14 mouse cellular contexts compared by ENCODE assay signal in the genomic region with DNA sequence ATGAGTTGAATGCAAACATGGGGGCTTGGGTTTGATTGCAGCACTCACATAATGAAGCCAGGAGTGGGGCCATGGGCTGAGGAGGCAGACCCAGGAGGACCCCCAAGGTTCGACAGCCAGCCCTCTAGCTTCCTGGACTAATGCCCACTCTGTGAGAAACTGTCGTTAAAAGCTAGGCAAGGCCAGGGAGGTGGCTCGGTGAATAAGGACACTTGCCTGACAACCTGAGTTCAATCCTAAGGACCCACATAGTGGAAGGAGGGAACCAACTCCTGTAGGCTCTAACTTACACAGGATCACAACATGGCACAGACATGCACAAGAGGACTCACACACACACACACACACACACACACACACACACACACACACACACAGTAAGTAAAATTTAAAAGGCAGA.
DNase-seq lines count a peak whose midpoint lies in the region; ATAC-seq and TF ChIP-seq lines count a peak whose summit lies in the region.
"Had no signal": no experiment of that assay in that cellular context is flagged by ENCODE, and none has a peak within 500 bp of the region (broad histone marks: within the 10 kb centered on the region; RNA-seq: fewer than 3 reads in every experiment).

No protein-coding gene starts in this region.

- H3K4me3 ChIP-seq in forebrain, embryonic 12.5 days (replicated peaks): no peak overlapping the region
- no peak overlapping the region for H3K4me3 ChIP-seq in forebrain, postnatal 0 days (ENCODE audit: low read depth, low read length)
- no peak overlapping the region for H3K4me3 ChIP-seq in lung, embryonic 15.5 days
- H3K4me3 ChIP-seq in kidney, embryonic 16.5 days (ENCODE audit: low read length): no peak overlapping the region
- H3K4me3 ChIP-seq in liver, embryonic 16.5 days (ENCODE audit: low read depth, low read length): no peak overlapping the region
- H3K4me3 ChIP-seq in layer of hippocampus, adult 2 months: no peak overlapping the region
- H3K4me3 ChIP-seq: hindbrain, embryonic 15.5 days; neural tube, embryonic 13.5 days had no signal

- no peaks in the 10 kb centered on the region for H3K36me3 ChIP-seq in forebrain, embryonic 12.5 days (replicated peaks)
- H3K36me3 ChIP-seq in forebrain, postnatal 0 days (ENCODE audit: insufficient read depth): no peaks in the 10 kb centered on the region
- no peaks in the 10 kb centered on the region for H3K36me3 ChIP-seq in lung, embryonic 15.5 days
- H3K36me3 ChIP-seq in kidney, embryonic 16.5 days (ENCODE audit: insufficient read depth, low read length): no peaks in the 10 kb centered on the region
- H3K36me3 ChIP-seq in liver, embryonic 16.5 days (ENCODE audit: control insufficient read depth, insufficient read depth): no peaks in the 10 kb centered on the region
- H3K36me3 ChIP-seq: hindbrain, embryonic 15.5 days; neural tube, embryonic 13.5 days had no signal

- H3K4me1 ChIP-seq in forebrain, embryonic 12.5 days: peaks cover 3% of the 10 kb centered on the region; the same call in 1 of the 2 replicates
- no peaks in the 10 kb centered on the region for H3K4me1 ChIP-seq in forebrain, postnatal 0 days (ENCODE audit: insufficient read depth)
- peaks cover 17% of the 10 kb centered on the region for H3K4me1 ChIP-seq in lung, embryonic 15.5 days
- H3K4me1 ChIP-seq in kidney, embryonic 16.5 days (ENCODE audit: insufficient read depth, low read length): peaks cover 14% of the 10 kb centered on the region
- no peaks in the 10 kb centered on the region for H3K4me1 ChIP-seq in liver, embryonic 16.5 days (ENCODE audit: control insufficient read depth, low read depth, low read length)
- H3K4me1 ChIP-seq: hindbrain, embryonic 15.5 days; neural tube, embryonic 13.5 days had no signal

- no peaks in the 10 kb centered on the region for H3K27me3 ChIP-seq in forebrain, embryonic 12.5 days
- H3K27me3 ChIP-seq in forebrain, postnatal 0 days (ENCODE audit: insufficient read depth, low read length): no peaks in the 10 kb centered on the region
- H3K27me3 ChIP-seq in lung, embryonic 15.5 days: no peaks in the 10 kb centered on the region
- H3K27me3 ChIP-seq in kidney, embryonic 16.5 days (ENCODE audit: insufficient read depth, low read length): no peaks in the 10 kb centered on the region
- H3K27me3 ChIP-seq in liver, embryonic 16.5 days (ENCODE audit: control insufficient read depth, insufficient read depth, low read depth, low read length): no peaks in the 10 kb centered on the region
- H3K27me3 ChIP-seq: hindbrain, embryonic 15.5 days; neural tube, embryonic 13.5 days had no signal

- no peaks in the 10 kb centered on the region for H3K9me3 ChIP-seq in forebrain, embryonic 12.5 days
- no peaks in the 10 kb centered on the region for H3K9me3 ChIP-seq in forebrain, postnatal 0 days (ENCODE audit: low read length)
- H3K9me3 ChIP-seq in lung, embryonic 15.5 days: no peaks in the 10 kb centered on the region
- H3K9me3 ChIP-seq in kidney, embryonic 16.5 days (ENCODE audit: low read length): no peaks in the 10 kb centered on the region
- no peaks in the 10 kb centered on the region for H3K9me3 ChIP-seq in liver, embryonic 16.5 days (replicated peaks; ENCODE audit: control insufficient read depth, low read length)
- H3K9me3 ChIP-seq: hindbrain, embryonic 15.5 days; neural tube, embryonic 13.5 days had no signal

- 0 out of 2 replicates have a peak overlapping the region, but pooled peaks have one; percentile 13 for H3K27ac ChIP-seq in forebrain, embryonic 12.5 days
- no peak overlapping the region for H3K27ac ChIP-seq in forebrain, postnatal 0 days (ENCODE audit: low read depth, low read length)
- H3K27ac ChIP-seq in lung, embryonic 15.5 days: peak overlapping the region; percentile 70
- H3K27ac ChIP-seq in kidney, embryonic 16.5 days (ENCODE audit: low read length): peak overlapping the region; percentile 68
- peak overlapping the region; percentile 31 for H3K27ac ChIP-seq in liver, embryonic 16.5 days (ENCODE audit: low read length)
- no peak overlapping the region for H3K27ac ChIP-seq in layer of hippocampus, adult 2 months
- H3K27ac ChIP-seq: hindbrain, embryonic 15.5 days; neural tube, embryonic 13.5 days had no signal

- WGBS in forebrain, embryonic 12.5 days: 45% methylated on average over 3 of the region's 3 CpGs
- WGBS in forebrain, postnatal 0 days: 29% methylated on average over 3 of the region's 3 CpGs
- 12% methylated on average over 3 of the region's 3 CpGs for WGBS in lung, embryonic 15.5 days
- 18% methylated on average over 3 of the region's 3 CpGs for WGBS in kidney, embryonic 16.5 days
- WGBS in liver, embryonic 16.5 days (ENCODE audit: insufficient replicate concordance): 35% methylated on average over 3 of the region's 3 CpGs

- no peak overlapping the region for H3K4me2 ChIP-seq in forebrain, embryonic 12.5 days
- H3K4me2 ChIP-seq in forebrain, postnatal 0 days (ENCODE audit: low read depth): no peak overlapping the region
- no peak overlapping the region for H3K4me2 ChIP-seq in lung, embryonic 15.5 days
- H3K4me2 ChIP-seq in kidney, embryonic 16.5 days (replicated peaks; ENCODE audit: low read depth, low read length): no peak overlapping the region
- no peak overlapping the region for H3K4me2 ChIP-seq in liver, embryonic 16.5 days (ENCODE audit: low read depth, low read length)
- H3K4me2 ChIP-seq: hindbrain, embryonic 15.5 days; neural tube, embryonic 13.5 days had no signal

- ATAC-seq in forebrain, embryonic 12.5 days (ENCODE audit: low FRiP score): no peak
- ATAC-seq in forebrain, postnatal 0 days: no peak
- ATAC-seq in lung, embryonic 15.5 days (ENCODE audit: borderline replicate concordance, extremely low read depth, low FRiP score, low TSS enrichment): peak; percentile 36; the same call in 1 of the 2 replicates
- ATAC-seq in kidney, embryonic 16.5 days (ENCODE audit: low FRiP score, low TSS enrichment): no peak; the same call in 1 of the 2 replicates
- ATAC-seq in liver, embryonic 16.5 days (ENCODE audit: low read depth): 0 out of 2 replicates have a peak, but pooled peaks have one; percentile 7
- ATAC-seq: midbrain, embryonic 16.5 days had no signal

- TF ChIP-seq CTCF in forebrain, postnatal 0 days (IDR thresholded peaks at IDR 0.05; ENCODE audit: low read depth): no peak
- TF ChIP-seq CTCF in layer of hippocampus, adult 2 months (conservative IDR thresholded peaks at IDR 0.05): no peak

- no peak for DNase-seq in forebrain, postnatal 0 days
- DNase-seq in lung, postnatal 36 days: no peak
- DNase-seq in layer of hippocampus, adult 2 months (ENCODE audit: low spot score in 2 of 2): no peak
- no peak for DNase-seq in urinary bladder, postnatal 36 days (ENCODE audit: low spot score in 2 of 2)
- DNase-seq: cerebellum, adult 2 months; right cerebral cortex, postnatal 14 days; thymus, postnatal 36 days had no signal

- H3K9ac ChIP-seq in forebrain, embryonic 12.5 days: no peak overlapping the region
- no peak overlapping the region for H3K9ac ChIP-seq in forebrain, postnatal 0 days
- no peak overlapping the region for H3K9ac ChIP-seq in lung, embryonic 15.5 days
- H3K9ac ChIP-seq in kidney, embryonic 16.5 days (replicated peaks; ENCODE audit: low read length): no peak overlapping the region
- no peak overlapping the region for H3K9ac ChIP-seq in liver, embryonic 16.5 days (ENCODE audit: low read depth, low read length)
- H3K9ac ChIP-seq: hindbrain, embryonic 15.5 days; neural tube, embryonic 13.5 days had no signal

Comparison
In these comparisons a context has a peak if more than half of its experiments do, and no peak if none do; other contexts are left out.
1. H3K27ac ChIP-seq: peak in forebrain, embryonic 12.5 days (single experiment), lung, embryonic 15.5 days (single experiment), kidney, embryonic 16.5 days (single experiment) and liver, embryonic 16.5 days (single experiment); none in forebrain, postnatal 0 days (single experiment) and layer of hippocampus, adult 2 months (single experiment).
2. ATAC-seq: peak in lung, embryonic 15.5 days (single experiment) and liver, embryonic 16.5 days (single experiment); none in forebrain, embryonic 12.5 days (single experiment), forebrain, postnatal 0 days (single experiment) and kidney, embryonic 16.5 days (single experiment).